Mouse (Mus musculus): ENCODE data around the gene Abhd2. TPM values are rescaled to one million over a fixed set of nuclear protein-coding genes. Genes with fewer than 3 reads are reported as not detected.

The Abhd2 gene
- polyA plus RNA-seq, 1 experiment from 2014 or later, result 11.4 TPM

- Histone ChIP-seq H3K4me1 (replicated peaks) (peaks cover 59% of the 10 kb centered on the region), H3K9me3 (replicated peaks) (no peaks in the 10 kb centered on the region), H3K9ac (no peak overlapping the region), H3K27ac (replicated peaks) (no peak overlapping the region), H3K27me3 (no peaks in the 10 kb centered on the region; the same call in 1 of the 2 replicates), H3K4me3 (replicated peaks) (no peak overlapping the region), H3K4me2 (no peak overlapping the region), H3K36me3 (replicated peaks) (no peaks in the 10 kb centered on the region)
- WGBS (ENCODE audit: insufficient replicate concordance), result 75% methylated on average over 4 of the region's 4 CpGs
- ATAC-seq (ENCODE audit: insufficient read depth), result no peak
Observed at GRCm38 (mm10) chr7:79266228-79266627, 6.8 kb upstream of the Abhd2 start.

- Histone ChIP-seq H3K36me3 (replicated peaks) (no peaks in the 10 kb centered on the region), H3K27ac (replicated peaks) (peak overlapping the region; percentile 81), H3K4me3 (replicated peaks) (no peak overlapping the region), H3K9ac (no peak overlapping the region), H3K4me1 (replicated peaks) (peaks cover 65% of the 10 kb centered on the region), H3K9me3 (replicated peaks) (no peaks in the 10 kb centered on the region), H3K4me2 (peak overlapping the region; percentile 23; the same call in 1 of the 2 replicates), H3K27me3 (no peaks in the 10 kb centered on the region; the same call in 1 of the 2 replicates)
- no peak for ATAC-seq (ENCODE audit: insufficient read depth)
- WGBS (ENCODE audit: insufficient replicate concordance), result 16% methylated on average over 7 of the region's 7 CpGs
Observed at GRCm38 (mm10) chr7:79267690-79268388, 5.2 kb upstream of the Abhd2 start.

- peaks cover 63% of the 10 kb centered on the region for H3K4me1 ChIP-seq (replicated peaks)
- H3K27ac ChIP-seq (replicated peaks), result peak overlapping the region; percentile 91
- no peaks in the 10 kb centered on the region for H3K9me3 ChIP-seq (replicated peaks)
- no peaks in the 10 kb centered on the region for H3K36me3 ChIP-seq (replicated peaks)
- H3K27me3 ChIP-seq, result no peaks in the 10 kb centered on the region; the same call in 1 of the 2 replicates
- ATAC-seq (ENCODE audit: insufficient read depth), result no peak
- WGBS (ENCODE audit: insufficient replicate concordance), result 78% methylated on average over 8 of the region's 8 CpGs
- 0 out of 2 replicates have a peak overlapping the region, but pooled peaks have one; percentile 6 for H3K4me3 ChIP-seq (replicated peaks)
- peak overlapping the region; percentile 31 for H3K9ac ChIP-seq
- peak overlapping the region; percentile 86 for H3K4me2 ChIP-seq
Observed at GRCm38 (mm10) chr7:79268897-79269296, 4.1 kb upstream of the Abhd2 start.

- WGBS (ENCODE audit: insufficient replicate concordance), result 19% methylated on average over 8 of the region's 8 CpGs
- 0 out of 2 replicates have a peak overlapping the region, but pooled peaks have one; percentile 6 for H3K4me3 ChIP-seq (replicated peaks)
- peak overlapping the region; percentile 86 for H3K4me2 ChIP-seq
- peak overlapping the region; percentile 31 for H3K9ac ChIP-seq
- H3K4me1 ChIP-seq (replicated peaks), result peaks cover 69% of the 10 kb centered on the region
- no peaks in the 10 kb centered on the region for H3K9me3 ChIP-seq (replicated peaks)
- peak; percentile 15 for ATAC-seq (ENCODE audit: insufficient read depth)
- H3K36me3 ChIP-seq (replicated peaks), result no peaks in the 10 kb centered on the region
- peak overlapping the region; percentile 91 for H3K27ac ChIP-seq (replicated peaks)
- no peaks in the 10 kb centered on the region; the same call in 1 of the 2 replicates for H3K27me3 ChIP-seq
Observed at GRCm38 (mm10) chr7:79269411-79269810, 3.6 kb upstream of the Abhd2 start.

GRCm38 (mm10) chr7:79269866-79270265 is 3.1 kb upstream of the Abhd2 start:
- H3K27me3 ChIP-seq, result no peaks in the 10 kb centered on the region
- H3K4me3 ChIP-seq (replicated peaks), result peak overlapping the region; percentile 6; the same call in 1 of the 2 replicates
- H3K9ac ChIP-seq, result no peak overlapping the region
- H3K27ac ChIP-seq (replicated peaks), result peak overlapping the region; percentile 91
- peak overlapping the region; percentile 86 for H3K4me2 ChIP-seq
- H3K4me1 ChIP-seq (replicated peaks), result peaks cover 73% of the 10 kb centered on the region
- no peaks in the 10 kb centered on the region for H3K9me3 ChIP-seq (replicated peaks)
- 5% methylated on average over 1 of the region's 1 CpGs for WGBS (ENCODE audit: insufficient replicate concordance)
- peak; percentile 40 for ATAC-seq (ENCODE audit: insufficient read depth)
- H3K36me3 ChIP-seq (replicated peaks), result no peaks in the 10 kb centered on the region

- 0 out of 2 replicates have a peak overlapping the region, but pooled peaks have one; percentile 6 for H3K4me3 ChIP-seq (replicated peaks)
- peak; percentile 12 for ATAC-seq (ENCODE audit: insufficient read depth)
- no peaks in the 10 kb centered on the region; the same call in 1 of the 2 replicates for H3K36me3 ChIP-seq (replicated peaks)
- no peaks in the 10 kb centered on the region for H3K27me3 ChIP-seq
- H3K9ac ChIP-seq, result 0 out of 2 replicates have a peak overlapping the region, but pooled peaks have one; percentile 7
- peak overlapping the region; percentile 91 for H3K27ac ChIP-seq (replicated peaks)
- H3K9me3 ChIP-seq (replicated peaks), result no peaks in the 10 kb centered on the region
- peak overlapping the region; percentile 86 for H3K4me2 ChIP-seq
- 34% methylated on average over 9 of the region's 9 CpGs for WGBS (ENCODE audit: insufficient replicate concordance)
- peaks cover 84% of the 10 kb centered on the region for H3K4me1 ChIP-seq (replicated peaks)
Observed at GRCm38 (mm10) chr7:79270961-79271387, 2.0 kb upstream of the Abhd2 start.

- ATAC-seq (ENCODE audit: insufficient read depth), result peak; percentile 3
- Histone ChIP-seq H3K36me3 (replicated peaks) (no peaks in the 10 kb centered on the region; the same call in 1 of the 2 replicates), H3K4me1 (replicated peaks) (peaks cover 91% of the 10 kb centered on the region), H3K27ac (replicated peaks) (peak overlapping the region; percentile 91), H3K4me2 (peak overlapping the region; percentile 86), H3K4me3 (replicated peaks) (peak overlapping the region; percentile 48), H3K27me3 (no peaks in the 10 kb centered on the region), H3K9me3 (replicated peaks) (no peaks in the 10 kb centered on the region), H3K9ac (peak overlapping the region; percentile 35)
- 58% methylated on average over 16 of the region's 16 CpGs for WGBS (ENCODE audit: insufficient replicate concordance)
Observed at GRCm38 (mm10) chr7:79271861-79272788, 874 bp upstream of the Abhd2 start.

GRCm38 (mm10) chr7:79273738-79274472 is 906 bp downstream of the Abhd2 start:
- H3K27ac ChIP-seq (replicated peaks), result peak overlapping the region; percentile 87
- 13% methylated on average over 15 of the region's 15 CpGs for WGBS (ENCODE audit: insufficient replicate concordance)
- peak overlapping the region; percentile 95 for H3K9ac ChIP-seq
- H3K4me1 ChIP-seq (replicated peaks), result peaks cover 92% of the 10 kb centered on the region
- peaks cover 5% of the 10 kb centered on the region; the same call in 1 of the 2 replicates for H3K36me3 ChIP-seq (replicated peaks)
- H3K4me3 ChIP-seq (replicated peaks), result peak overlapping the region; percentile 91
- H3K27me3 ChIP-seq, result no peaks in the 10 kb centered on the region
- H3K9me3 ChIP-seq (replicated peaks), result no peaks in the 10 kb centered on the region
- ATAC-seq (ENCODE audit: insufficient read depth), result no peak
- peak overlapping the region; percentile 86 for H3K4me2 ChIP-seq

- Histone ChIP-seq H3K9ac (peak overlapping the region; percentile 95), H3K9me3 (replicated peaks) (no peaks in the 10 kb centered on the region), H3K4me3 (replicated peaks) (peak overlapping the region; percentile 91), H3K27me3 (no peaks in the 10 kb centered on the region), H3K4me1 (replicated peaks) (peaks cover 92% of the 10 kb centered on the region), H3K36me3 (replicated peaks) (peaks cover 5% of the 10 kb centered on the region; the same call in 1 of the 2 replicates), H3K27ac (replicated peaks) (peak overlapping the region; percentile 87; the same call in 1 of the 2 replicates), H3K4me2 (peak overlapping the region; percentile 86)
- 72% methylated on average over 8 of the region's 8 CpGs for WGBS (ENCODE audit: insufficient replicate concordance)
- ATAC-seq (ENCODE audit: insufficient read depth), result no peak
Observed at GRCm38 (mm10) chr7:79274473-79275010, 1.5 kb downstream of the Abhd2 start.

- H3K4me3 ChIP-seq (replicated peaks), result peak overlapping the region; percentile 91
- H3K36me3 ChIP-seq (replicated peaks), result peaks cover 5% of the 10 kb centered on the region; the same call in 1 of the 2 replicates
- WGBS (ENCODE audit: insufficient replicate concordance), result 36% methylated on average over 11 of the region's 11 CpGs
- no peaks in the 10 kb centered on the region for H3K27me3 ChIP-seq
- H3K27ac ChIP-seq (replicated peaks), result peak overlapping the region; percentile 46; the same call in 1 of the 2 replicates
- peak overlapping the region; percentile 95 for H3K9ac ChIP-seq
- ATAC-seq (ENCODE audit: insufficient read depth), result no peak
- H3K4me2 ChIP-seq, result peak overlapping the region; percentile 86
- no peaks in the 10 kb centered on the region for H3K9me3 ChIP-seq (replicated peaks)
- H3K4me1 ChIP-seq (replicated peaks), result peaks cover 89% of the 10 kb centered on the region
Observed at GRCm38 (mm10) chr7:79275345-79275744, 2.3 kb downstream of the Abhd2 start.

Measured in liver, embryonic 15.5 days (tissue).